ENCODE assay signal across 26 mouse cellular contexts in genomic region chr13:106819749-106820148, GRCm38 (mm10).
DNase-seq lines count a peak whose midpoint lies in the region; ATAC-seq lines count a peak whose summit lies in the region.
"Had no signal": no experiment of that assay in that cellular context is flagged by ENCODE, and none has a peak within 500 bp of the region (broad histone marks: within the 10 kb centered on the region; RNA-seq: fewer than 3 reads in every experiment).

No protein-coding gene starts in this region.

- H3K9me3 ChIP-seq in heart, embryonic 13.5 days, result no peaks in the 10 kb centered on the region
- no peaks in the 10 kb centered on the region for H3K9me3 ChIP-seq in kidney, embryonic 16.5 days (ENCODE audit: low read length)
- H3K9me3 ChIP-seq: embryonic facial prominence, embryonic 15.5 days; heart, embryonic 15.5 days; hindbrain, embryonic 10.5 days; hindbrain, embryonic 13.5 days had no signal

- H3K27me3 ChIP-seq in heart, embryonic 13.5 days (replicated peaks), result no peaks in the 10 kb centered on the region
- no peaks in the 10 kb centered on the region for H3K27me3 ChIP-seq in kidney, embryonic 16.5 days (ENCODE audit: insufficient read depth, low read length)
- H3K27me3 ChIP-seq: embryonic facial prominence, embryonic 15.5 days; heart, embryonic 15.5 days; hindbrain, embryonic 13.5 days had no signal

- ATAC-seq in heart, embryonic 13.5 days (ENCODE audit: extremely low read depth, insufficient number of reproducible peaks, low FRiP score, low TSS enrichment), result no peak
- no peak for ATAC-seq in kidney, embryonic 16.5 days (ENCODE audit: low FRiP score, low TSS enrichment)
- ATAC-seq: forebrain, embryonic 14.5 days; forebrain, postnatal 0 days; hindbrain, embryonic 16.5 days; intestine, embryonic 16.5 days had no signal

- H3K4me3 ChIP-seq in heart, embryonic 13.5 days, result no peak overlapping the region
- H3K4me3 ChIP-seq in kidney, embryonic 16.5 days (ENCODE audit: low read length), result no peak overlapping the region
- H3K4me3 ChIP-seq: embryonic facial prominence, embryonic 15.5 days; heart, embryonic 15.5 days; hindbrain, embryonic 10.5 days; hindbrain, embryonic 13.5 days had no signal

- peaks cover 9% of the 10 kb centered on the region for H3K4me1 ChIP-seq in heart, embryonic 13.5 days
- H3K4me1 ChIP-seq in kidney, embryonic 16.5 days (ENCODE audit: insufficient read depth, low read length), result peaks cover 5% of the 10 kb centered on the region; the same call in 1 of the 2 replicates
- H3K4me1 ChIP-seq: embryonic facial prominence, embryonic 15.5 days; heart, embryonic 15.5 days; hindbrain, embryonic 10.5 days; hindbrain, embryonic 13.5 days had no signal

- 76% methylated on average over 4 of the region's 4 CpGs for WGBS in heart, embryonic 13.5 days
- 73% methylated on average over 4 of the region's 4 CpGs for WGBS in kidney, embryonic 16.5 days

- H3K4me2 ChIP-seq in heart, embryonic 13.5 days, result no peak overlapping the region
- no peak overlapping the region for H3K4me2 ChIP-seq in kidney, embryonic 16.5 days (replicated peaks; ENCODE audit: low read depth, low read length)
- H3K4me2 ChIP-seq: embryonic facial prominence, embryonic 15.5 days; heart, embryonic 11.5 days; heart, embryonic 15.5 days; hindbrain, embryonic 13.5 days had no signal

- H3K27ac ChIP-seq in heart, embryonic 13.5 days (replicated peaks), result 0 out of 2 replicates have a peak overlapping the region, but pooled peaks have one; percentile 0
- 0 out of 2 replicates have a peak overlapping the region, but pooled peaks have one; percentile 44 for H3K27ac ChIP-seq in kidney, embryonic 16.5 days (ENCODE audit: low read length)
- H3K27ac ChIP-seq: embryonic facial prominence, embryonic 15.5 days; heart, embryonic 15.5 days; hindbrain, embryonic 10.5 days; hindbrain, embryonic 13.5 days had no signal

- DNase-seq in heart, adult 11 months, result no peak
- no peak for DNase-seq in kidney, postnatal 25 days
- DNase-seq in NIH3T3 (ENCODE audit: low read depth), result peak; percentile 26
- peak; percentile 9 for DNase-seq in skeletal muscle tissue, adult 2 months (ENCODE audit: low read depth, low spot score)
- no peak for DNase-seq in layer of hippocampus, postnatal 25 days (ENCODE audit: extremely low spot score in 1 of 2, low spot score in 1 of 2)
- DNase-seq: adrenal gland, adult 2 months; adrenal gland, postnatal 25 days; cerebellum, adult 11-12 months; cerebellum, adult 8-10 months; cerebellum, postnatal 36 days; embryo, embryonic 11 days; forebrain, postnatal 0 days; gastrocnemius, postnatal 10 days; gastrocnemius, postnatal 36 days; heart, postnatal 10 days; heart, postnatal 36 days had no signal

- H3K36me3 ChIP-seq in heart, embryonic 13.5 days, result peaks cover 28% of the 10 kb centered on the region
- H3K36me3 ChIP-seq in kidney, embryonic 16.5 days (ENCODE audit: insufficient read depth, low read length), result no peaks in the 10 kb centered on the region
- H3K36me3 ChIP-seq: embryonic facial prominence, embryonic 15.5 days; heart, embryonic 15.5 days had no signal

- H3K9ac ChIP-seq in heart, embryonic 13.5 days, result no peak overlapping the region
- H3K9ac ChIP-seq in kidney, embryonic 16.5 days (replicated peaks; ENCODE audit: low read length), result no peak overlapping the region
- H3K9ac ChIP-seq: embryonic facial prominence, embryonic 15.5 days; forebrain, postnatal 0 days; heart, embryonic 15.5 days; hindbrain, embryonic 13.5 days had no signal

Comparison
In these comparisons a context has a peak if more than half of its experiments do, and no peak if none do; other contexts are left out.
1. DNase-seq: peak in NIH3T3 (single experiment) and skeletal muscle tissue, adult 2 months (single experiment); none in heart, adult 11 months (single experiment), kidney, postnatal 25 days (0 of 2) and layer of hippocampus, postnatal 25 days (0 of 2).